Mouse (Mus musculus): ENCODE results near the gene Sebox. TPM values are rescaled to one million over a fixed set of nuclear protein-coding genes. Genes with fewer than 3 reads are reported as not detected.

The Sebox gene
- total and polyA plus RNA-seq, 3 experiments = not detected

- TF ChIP-seq ELF1 (IDR thresholded peaks at IDR 0.05; ENCODE audit: low read depth, low read length) (peak; percentile 88), JUND (conservative IDR thresholded peaks at IDR 0.05; ENCODE audit: low read depth, low read length) (no peak), MAX (IDR thresholded peaks at IDR 0.05; ENCODE audit: low read length) (peak; percentile 87), RCOR1 (conservative IDR thresholded peaks at IDR 0.05; ENCODE audit: low read depth, low read length) (peak; percentile 76; the same call in 1 of the 2 replicates), ETS1 (conservative IDR thresholded peaks at IDR 0.05; ENCODE audit: low read depth, low read length) (no peak), KAT2A (IDR thresholded peaks at IDR 0.05; ENCODE audit: insufficient replicate concordance, low read length) (0 out of 2 replicates have a peak, but pooled peaks have one; percentile 70), ZC3H11A (IDR thresholded peaks at IDR 0.05; ENCODE audit: low read depth, low read length) (no peak), USF2 (conservative IDR thresholded peaks at IDR 0.05; ENCODE audit: low read depth, low read length) (peak; percentile 77), RAD21 (IDR thresholded peaks at IDR 0.05; ENCODE audit: low read depth, low read length) (no peak), E2F4 (IDR thresholded peaks at IDR 0.05; ENCODE audit: insufficient replicate concordance, low read depth, low read length) (no peak), MXI1 (IDR thresholded peaks at IDR 0.05; ENCODE audit: low read depth, low read length) (peak; percentile 88)
Measured at GRCm38 (mm10) chr11:78512025-78512957, 9.0 kb downstream of the Sebox start, which contains the start of the genes Tmem199 and Poldip2 (continued).

DNA sequence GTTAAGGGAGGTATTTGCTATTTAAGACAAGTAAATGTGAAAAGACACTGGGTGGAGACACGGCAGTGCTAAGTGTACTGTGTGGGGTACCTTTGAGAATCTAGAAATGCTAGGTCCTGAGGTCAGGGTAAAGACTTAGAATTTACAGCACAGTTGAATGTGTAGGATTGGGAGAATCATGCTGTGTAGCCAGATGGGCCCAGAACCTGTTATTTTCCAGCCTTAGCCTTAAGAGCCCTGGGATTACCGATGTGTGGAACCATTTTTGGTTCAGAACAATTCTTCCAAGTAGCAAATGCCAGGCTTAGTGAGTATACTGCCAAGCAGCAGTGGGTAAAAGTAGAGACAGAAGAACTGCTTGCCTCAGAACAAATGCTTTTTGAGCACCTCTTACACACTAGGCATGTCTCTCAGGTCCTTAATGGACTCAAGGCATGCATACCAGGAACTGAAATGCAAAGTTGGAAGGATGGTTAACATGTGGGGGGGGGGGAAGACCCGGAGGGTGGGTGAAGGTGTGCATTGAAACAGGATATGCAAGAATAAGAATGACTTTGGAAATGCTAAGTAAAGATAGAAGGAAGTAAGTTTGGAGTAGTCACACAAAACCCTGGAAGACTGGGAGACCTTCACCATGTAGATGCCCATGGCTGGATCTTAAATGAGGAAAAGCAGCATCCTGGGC is 10.0 kb downstream of the Sebox start:
- Histone ChIP-seq H3K27ac (ENCODE audit: insufficient read depth, low read depth) (no peak overlapping the region), H3K9ac (ENCODE audit: insufficient read depth, low read depth) (peak overlapping the region; percentile 94), H3K4me3 (replicated peaks in 1 of 3; ENCODE audit: low read depth in 2 of 3, low read length in 2 of 3, poor library complexity in 1 of 3) (peak overlapping the region; percentile 74 to 85 (median 83)), H3K27me3 (replicated peaks) (no peaks in the 10 kb centered on the region), H3K36me3 (replicated peaks in 1 of 2; ENCODE audit: control insufficient read depth in 1 of 2, insufficient read depth in 1 of 2, low read length in 1 of 2) (peaks cover 41 to 59% of the 10 kb centered on the region in 2 experiments), H3K4me2 (ENCODE audit: insufficient read depth, low read depth, poor library complexity, severe bottlenecking) (peak overlapping the region; percentile 60), H3K4me1 (ENCODE audit: control insufficient read depth in 1 of 2, insufficient read depth in 2 of 2) (peaks cover 0 to 31% of the 10 kb centered on the region in 2 experiments; a peak in 2 of 4 replicates), H3K9me3 (replicated peaks; ENCODE audit: low read length) (no peaks in the 10 kb centered on the region), H3K79me2 (replicated peaks; ENCODE audit: control insufficient read depth, extremely low read depth, insufficient read depth, poor library complexity, severe bottlenecking) (peaks cover 25% of the 10 kb centered on the region)
- in situ Hi-C loops (cut with MboI; ENCODE audit: low pct_ligation_motif_present, low pct_unique_long_range_greater_than_20kb, low sequenced_read_pairs) = no loop called here
- dilution Hi-C loops (cut with MboI; ENCODE audit: extremely low pct_ligation_motif_present, extremely low pct_unique_long_range_greater_than_20kb, low sequenced_read_pairs) = no loop called here
- DNase-seq (ENCODE audit: extremely low read depth) = no peak
- TF ChIP-seq BHLHE40 (IDR thresholded peaks at IDR 0.05; ENCODE audit: low read depth, low read length) = no peak
- no peak for TF ChIP-seq USF1 (IDR thresholded peaks at IDR 0.05; ENCODE audit: low read depth, low read length)
- TF ChIP-seq PAX5 (IDR thresholded peaks at IDR 0.05; ENCODE audit: low read length) = no peak
- TF ChIP-seq MXI1 (IDR thresholded peaks at IDR 0.05; ENCODE audit: low read depth, low read length) = no peak
- no peak for TF ChIP-seq SMC3 (IDR thresholded peaks at IDR 0.05; ENCODE audit: low read depth, low read length)
- no peak for TF ChIP-seq ELF1 (IDR thresholded peaks at IDR 0.05; ENCODE audit: low read depth, low read length)
- no peak for TF ChIP-seq NRF1 (IDR thresholded peaks at IDR 0.05; ENCODE audit: low read depth, low read length)
- TF ChIP-seq ZC3H11A (IDR thresholded peaks at IDR 0.05; ENCODE audit: low read depth, low read length) = no peak
- TF ChIP-seq SIN3A (IDR thresholded peaks at IDR 0.05; ENCODE audit: low read length) = no peak; the same call in 1 of the 2 replicates
- TF ChIP-seq ETS1 (conservative IDR thresholded peaks at IDR 0.05; ENCODE audit: low read depth, low read length) = no peak

Measured in CH12.LX (cell line).